Mouse (Mus musculus): Measurements from ENCODE around the gene Gin1.
"Not testable (repeated sequence)": the region's sequence is repeated elsewhere in the genome, so short reads cannot be mapped to it uniquely, and the experiment has no call there.

The Gin1 gene

DNA sequence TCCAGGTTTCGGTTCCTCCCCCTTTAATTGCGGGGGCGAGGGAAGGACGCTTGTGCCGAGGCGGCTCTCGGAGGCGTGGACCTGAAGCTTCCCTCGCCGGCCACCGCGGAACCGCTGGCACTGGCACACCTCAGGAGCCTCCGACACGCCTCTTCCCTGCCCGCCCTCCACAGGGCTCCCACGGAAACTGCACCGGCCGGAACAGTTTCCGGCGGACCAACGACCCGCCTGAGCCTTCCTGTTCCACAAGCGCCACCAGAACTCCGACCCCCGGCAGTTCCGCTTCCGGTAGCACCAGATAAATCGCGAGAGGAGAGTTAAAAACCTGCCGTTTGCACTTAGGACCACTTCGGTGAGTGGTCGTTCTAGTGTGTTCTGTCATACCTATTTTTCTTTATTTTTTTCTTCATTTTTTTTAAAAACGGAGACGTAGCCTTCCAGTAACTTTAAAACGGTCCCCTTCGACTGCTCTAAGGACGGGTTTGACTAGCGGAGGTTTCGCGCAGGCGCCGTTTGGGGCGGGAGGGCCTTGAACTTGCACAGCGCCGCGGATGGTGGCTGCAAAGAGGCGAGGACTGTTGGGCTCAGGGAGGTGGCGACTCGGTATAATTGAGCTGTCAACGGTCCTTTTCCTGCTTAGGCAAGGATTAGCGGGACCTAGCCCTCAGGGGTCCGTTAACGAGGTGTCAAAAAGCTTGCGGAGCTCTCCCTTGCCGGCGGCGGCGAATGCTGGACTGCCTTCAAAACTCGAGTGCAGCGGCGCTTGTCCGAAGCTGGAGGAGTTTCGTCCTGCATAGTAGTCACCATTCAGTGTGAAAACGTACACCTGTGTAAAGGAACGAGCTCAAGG lies at the start of gene Gin1, which contains the start of gene Ppip5k2:
Gene Gin1, plus strand, starts transcription at position 269 of the 850 bp plus-strand sequence.
Gene Ppip5k2, minus strand, starts transcription at position 508 of the 850 bp plus-strand sequence.
- DNase-seq = peak; percentile 93

DNA sequence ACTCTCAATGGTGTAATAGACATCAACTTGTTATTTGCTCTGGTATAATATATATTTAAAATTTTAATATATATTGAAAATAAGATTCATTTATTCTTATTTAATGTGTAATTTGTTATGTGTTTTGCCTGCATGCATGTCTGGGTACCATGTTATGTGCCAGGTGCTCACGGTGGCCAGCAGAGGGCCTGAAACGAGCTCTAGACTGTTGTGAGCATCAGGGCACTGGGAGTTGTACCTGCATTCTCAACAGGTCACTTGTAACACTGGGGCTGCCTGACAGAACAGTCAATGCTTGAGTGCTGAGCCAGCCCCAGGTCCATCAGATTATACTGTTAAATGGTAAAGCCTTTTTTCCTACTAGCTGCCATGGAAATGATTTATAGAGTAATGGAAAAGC lies 43.2 kb upstream of the Gin1 start:
- no peak for DNase-seq

DNA sequence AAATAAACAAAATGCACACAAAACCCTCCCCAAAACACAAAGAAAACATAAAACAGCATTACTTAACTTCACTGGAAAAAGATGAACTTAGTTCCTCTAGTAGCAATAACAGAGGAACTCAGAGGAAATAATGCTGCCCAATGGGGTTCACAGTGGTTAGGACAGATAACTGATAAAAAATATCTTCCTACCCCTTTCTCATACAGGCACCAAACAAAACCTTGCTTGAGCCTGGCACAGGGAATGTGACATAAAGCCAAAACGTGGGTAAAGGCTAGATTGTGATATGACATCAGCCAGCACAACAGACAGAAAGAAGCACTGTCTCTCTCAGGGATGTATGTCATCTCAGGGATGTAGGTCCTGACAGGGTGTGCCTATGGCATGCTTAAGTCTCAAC lies 40.6 kb upstream of the Gin1 start:
- no peak for DNase-seq

DNA sequence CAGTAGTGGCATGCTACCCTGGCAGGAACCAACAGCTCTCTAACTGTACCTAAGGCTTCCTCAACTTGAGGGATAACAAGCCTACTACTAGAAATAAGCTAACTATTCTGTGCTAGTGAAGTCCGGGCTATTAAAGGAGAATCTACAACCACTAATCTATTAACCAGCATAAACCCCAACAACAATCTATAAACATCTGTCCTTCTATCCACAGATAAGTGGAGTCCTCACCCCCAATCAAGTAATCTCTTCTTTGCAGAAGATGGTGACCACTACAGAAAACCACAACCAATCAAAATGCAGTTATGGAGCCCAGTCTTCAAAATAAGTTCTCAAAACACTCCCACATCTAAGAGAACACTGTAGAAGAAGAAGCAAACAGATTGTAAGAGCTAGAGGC lies 26.9 kb upstream of the Gin1 start:
- DNase-seq = no peak

DNA sequence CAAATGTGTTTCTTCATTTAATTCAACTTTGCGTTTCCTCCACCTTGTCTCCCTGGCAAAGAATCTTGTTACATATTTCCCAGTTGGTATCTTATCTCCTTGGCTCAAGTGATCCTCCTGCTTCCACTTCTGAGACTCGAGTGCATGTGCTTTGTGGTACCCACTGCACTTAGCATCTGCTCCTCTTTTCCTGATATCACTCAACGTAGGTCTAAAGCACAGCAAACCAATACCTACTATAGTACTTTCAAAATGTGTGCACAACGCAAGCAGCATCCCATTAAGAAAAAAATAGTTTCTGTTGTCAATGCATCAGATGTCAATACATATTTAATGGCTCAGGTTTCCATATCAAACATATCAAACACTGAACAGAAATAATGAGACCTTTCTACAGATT lies 24.3 kb upstream of the Gin1 start:
- no peak for DNase-seq

DNA sequence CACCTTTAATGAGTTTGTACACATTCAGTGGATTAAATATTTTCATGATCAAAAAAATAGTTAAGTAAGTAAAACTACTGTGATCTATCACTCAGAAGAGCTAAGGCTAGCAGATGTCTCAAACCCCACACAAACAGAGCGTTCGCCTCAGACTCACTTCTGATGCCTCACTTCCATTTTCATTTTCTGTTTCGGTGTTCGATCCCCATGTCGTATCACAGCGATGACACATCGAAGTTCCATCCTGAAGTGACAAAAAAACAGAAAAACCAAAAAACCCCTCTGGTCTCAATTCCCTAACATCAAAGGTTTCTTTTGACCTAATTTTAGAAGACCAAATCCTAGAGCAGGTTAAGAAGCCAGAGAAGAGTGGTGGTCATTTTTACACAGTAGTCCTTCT lies 23.7 kb upstream of the Gin1 start:
- DNase-seq = no peak

- DNase-seq = no peak
These were observed 21.8 kb upstream of the Gin1 start for GRCm38 (mm10) chr1:97748163-97748562.

DNA sequence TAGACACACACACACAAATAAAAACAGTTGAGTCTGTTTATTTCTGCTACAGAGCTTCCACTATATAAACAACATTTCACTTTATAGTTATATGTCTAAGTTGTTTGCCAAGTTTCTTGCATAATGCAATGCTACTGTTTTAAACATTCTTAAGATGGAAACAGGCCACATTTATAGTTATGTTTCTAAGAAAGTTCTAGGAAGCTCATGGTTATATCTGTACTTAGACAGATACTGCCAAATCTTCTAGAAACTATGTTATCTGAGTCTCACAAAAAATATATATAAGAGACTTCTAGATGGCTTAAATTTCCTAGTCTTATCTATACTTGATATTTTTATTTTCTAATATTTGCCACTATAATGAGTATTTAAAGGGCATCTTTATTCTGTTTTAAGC lies 16.8 kb upstream of the Gin1 start:
- no peak for DNase-seq

GRCm38 (mm10) chr1:97754392-97754791 lies 15.6 kb upstream of the Gin1 start:
- DNase-seq = no peak

GRCm38 (mm10) chr1:97759841-97760240 lies 10.1 kb upstream of the Gin1 start:
- DNase-seq = no peak

- DNase-seq = no peak
These were observed 9.4 kb upstream of the Gin1 start for GRCm38 (mm10) chr1:97760598-97760997.

DNA sequence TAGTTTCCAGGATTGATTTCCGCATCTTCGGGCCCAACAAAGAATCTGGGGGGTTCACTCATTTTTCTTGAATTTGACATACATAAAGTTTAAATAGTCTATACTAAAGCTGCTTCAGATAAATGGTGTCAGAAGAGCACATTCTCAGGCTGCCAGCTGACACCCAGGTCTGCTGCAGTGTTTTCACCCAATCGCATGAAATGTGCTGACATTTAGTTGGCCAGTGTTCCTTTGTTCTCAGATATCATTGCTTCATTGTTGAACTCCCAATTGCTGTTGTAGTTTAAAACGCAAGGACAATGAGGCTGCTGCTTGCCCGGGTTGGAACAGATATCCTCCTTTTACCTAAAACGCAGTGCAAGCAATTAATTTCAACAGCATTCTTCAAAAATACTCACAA lies 8.5 kb upstream of the Gin1 start:
- no peak for DNase-seq

- not testable (repeated sequence) for DNase-seq
These were observed 4.3 kb upstream of the Gin1 start for GRCm38 (mm10) chr1:97765712-97766111.

DNA sequence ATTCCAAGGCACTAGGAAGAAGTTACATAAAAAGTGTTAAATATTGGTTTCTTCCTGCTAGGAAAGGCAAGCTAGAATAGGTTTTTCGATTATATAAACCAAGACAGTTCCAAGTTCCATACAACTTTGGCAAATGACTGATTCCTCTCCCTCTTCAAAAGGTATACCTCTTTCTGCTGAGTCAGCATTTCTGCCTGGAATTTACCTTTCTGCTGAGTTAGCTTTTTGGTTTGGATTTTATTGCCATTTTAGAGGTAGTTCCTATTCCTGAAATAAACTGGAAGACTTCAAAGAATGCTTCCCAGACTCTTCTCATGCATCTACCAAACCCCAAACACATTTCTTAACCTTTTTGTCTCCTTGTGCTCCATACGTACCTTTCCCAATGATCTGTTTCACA lies 1.9 kb upstream of the Gin1 start:
- DNase-seq = no peak

- DNase-seq = no peak
These were observed 1.1 kb upstream of the Gin1 start for GRCm38 (mm10) chr1:97768906-97769293.

DNA sequence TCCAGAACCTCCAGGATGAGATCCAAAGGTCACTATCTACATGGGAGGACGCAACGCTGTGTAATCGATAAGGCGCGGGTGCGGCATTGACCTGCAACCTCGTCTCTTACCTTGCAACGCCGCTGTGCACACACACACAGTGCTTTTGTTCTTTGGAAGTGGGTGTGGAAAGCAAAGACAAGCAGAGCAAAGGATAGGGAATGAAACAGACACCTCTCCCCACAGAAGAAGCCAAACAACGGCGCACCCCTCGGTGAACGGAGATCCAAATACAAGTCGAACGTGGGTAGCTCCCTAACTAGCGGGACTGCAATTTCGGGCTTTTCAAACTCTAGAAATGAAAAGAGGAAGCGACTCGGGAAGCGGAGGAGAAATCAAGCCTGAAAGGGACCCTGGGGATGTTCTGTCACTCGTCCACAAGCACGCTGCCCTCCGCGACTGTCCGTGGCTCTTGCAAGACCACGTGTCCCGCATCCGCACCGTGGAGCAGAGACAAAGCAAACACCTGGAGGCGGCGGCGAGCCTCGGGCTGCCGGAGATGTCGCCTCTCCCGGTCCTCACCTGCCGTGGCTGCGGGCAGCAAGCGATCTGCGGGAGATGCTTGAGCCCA lies 573 bp upstream of the Gin1 start:
- peak; percentile 26 for DNase-seq

DNA sequence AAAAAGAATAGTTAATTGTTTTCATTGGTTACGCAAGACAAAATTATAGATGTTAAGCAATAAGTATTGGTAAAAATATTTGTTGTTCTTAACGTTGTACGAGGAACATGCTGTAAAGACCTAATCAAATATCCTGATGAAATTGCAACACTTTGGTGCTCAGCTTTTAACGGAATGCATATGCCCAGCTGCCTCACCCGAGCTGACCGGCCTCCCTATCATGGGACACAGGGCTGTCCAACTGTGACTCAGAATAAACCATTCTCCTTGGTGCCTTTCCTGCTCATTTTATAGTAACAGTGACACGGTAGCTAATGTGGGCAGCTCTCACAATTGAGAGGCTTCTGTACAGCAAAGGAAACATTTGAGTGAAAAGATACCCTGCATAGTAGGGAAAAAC lies 1.1 kb downstream of the Gin1 start:
- no peak for DNase-seq

- DNase-seq = no peak
These were observed 1.8 kb downstream of the Gin1 start for GRCm38 (mm10) chr1:97771727-97772126.

DNA sequence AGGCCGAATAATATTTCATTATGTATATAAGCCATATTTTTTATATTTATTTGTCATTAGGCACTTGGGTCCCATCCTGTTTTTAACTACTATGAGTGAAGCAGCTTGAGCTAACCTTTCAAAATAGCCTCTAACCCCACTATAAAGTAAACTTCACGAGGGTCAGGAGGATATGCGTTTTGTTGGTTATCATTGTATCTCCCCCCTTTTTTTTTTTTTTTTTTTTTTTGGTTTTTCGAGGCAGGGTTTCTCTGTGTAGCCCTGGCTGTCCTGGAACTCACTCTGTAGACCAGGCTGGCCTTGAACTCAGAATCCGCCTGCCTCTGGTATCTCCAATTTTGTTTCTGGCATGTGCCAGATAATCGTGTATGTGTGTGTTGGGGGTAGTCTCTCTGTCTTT lies 3.4 kb downstream of the Gin1 start:
- no peak for DNase-seq

DNA sequence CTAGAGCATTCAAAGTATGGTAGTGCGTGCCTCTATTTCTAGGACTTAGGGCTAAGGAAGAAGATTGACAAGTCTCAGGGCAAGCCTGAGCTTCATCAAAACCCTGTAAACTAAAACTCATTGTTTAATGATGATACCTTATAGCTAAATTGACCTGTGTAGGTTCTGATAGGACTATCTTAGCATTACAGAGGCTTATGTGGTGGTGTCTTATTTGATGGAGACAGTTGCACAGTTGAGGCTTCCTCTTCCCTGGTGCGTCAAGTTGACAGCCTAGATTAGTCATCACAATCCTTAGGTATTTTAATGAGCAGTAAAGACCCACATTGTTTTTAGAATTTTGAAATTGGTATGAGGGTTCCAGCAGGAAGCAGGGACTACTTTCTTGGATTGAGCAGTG lies 4.0 kb downstream of the Gin1 start:
- DNase-seq = no peak

- DNase-seq = no peak
These were observed 11.7 kb downstream of the Gin1 start for GRCm38 (mm10) chr1:97781674-97782073.

GRCm38 (mm10) chr1:97784928-97785327 lies 15.0 kb downstream of the Gin1 start:
- no peak for DNase-seq

GRCm38 (mm10) chr1:97785685-97786393 lies 15.9 kb downstream of the Gin1 start:
- no peak for DNase-seq

- no peak for DNase-seq
These were observed 17.7 kb downstream of the Gin1 start for GRCm38 (mm10) chr1:97787674-97788073.
